14 mouse cellular contexts compared by ENCODE assay signal in genomic region chr3:95680673-95681072, GRCm38 (mm10).
"Had no signal": no experiment of that assay in that cellular context is flagged by ENCODE, and none has a peak within 500 bp of the region (broad histone marks: within the 10 kb centered on the region; RNA-seq: fewer than 3 reads in every experiment).

No protein-coding gene starts in this region.

- H3K9me3 ChIP-seq: limb, embryonic 13.5 days; midbrain, embryonic 10.5 days had no signal

- H3K36me3 ChIP-seq: midbrain, embryonic 10.5 days had no signal

- H3K27me3 ChIP-seq: limb, embryonic 13.5 days had no signal

- H3K27ac ChIP-seq: limb, embryonic 13.5 days had no signal

- DNase-seq: kidney, postnatal 10 days; kidney, postnatal 4 days; left cerebral cortex, postnatal 4 days; lung, embryonic 14.5 days; lung, postnatal 10 days; midbrain, embryonic 14.5 days; retina, postnatal 1 day; right cerebral cortex, postnatal 4 days; spleen, adult 18-20 months; thymus, adult 18-20 months; thymus, postnatal 14 days had no signal

- H3K4me3 ChIP-seq: limb, embryonic 13.5 days; midbrain, embryonic 10.5 days; myocyte had no signal

- H3K9ac ChIP-seq: lung, embryonic 14.5 days had no signal

- H3K4me2 ChIP-seq: limb, embryonic 13.5 days had no signal
